Mouse (Mus musculus) ES-CJ7 (cell line): ENCODE results near the gene Gm5244.
A peak's percentile ranks its signal among the peaks of the same experiment; 100 is the strongest.

Source experiments
- DNase-seq: peaks from one replicate; pipeline ENCODE4 v3.0.0; 2011; ENCODE audit warnings: low read depth, low spot score

The Gm5244 gene

GRCm38 (mm10) chr19:12846382-12846781 is at the start of gene Gm5244:
TSS of gene Gm5244 (plus strand) at chr19:12846682.
- no peak for DNase-seq

- peak; percentile 24 for DNase-seq
Observed at GRCm38 (mm10) chr19:12797071-12797470, 49.4 kb upstream of the Gm5244 start.

- DNase-seq: no peak
Observed at GRCm38 (mm10) chr19:12798404-12798803, 48.1 kb upstream of the Gm5244 start.

- no peak for DNase-seq
Observed at GRCm38 (mm10) chr19:12799081-12799480, 47.4 kb upstream of the Gm5244 start.

- DNase-seq: no peak
Observed at GRCm38 (mm10) chr19:12800621-12801020, 45.9 kb upstream of the Gm5244 start.

- DNase-seq: no peak
Observed at GRCm38 (mm10) chr19:12801046-12801445, 45.4 kb upstream of the Gm5244 start.

- DNase-seq: no peak
Observed at GRCm38 (mm10) chr19:12802830-12803229, 43.7 kb upstream of the Gm5244 start.

- DNase-seq: no peak
Observed at GRCm38 (mm10) chr19:12804237-12804636, 42.2 kb upstream of the Gm5244 start.

GRCm38 (mm10) chr19:12805730-12806129 is 40.8 kb upstream of the Gm5244 start:
- DNase-seq: no peak

- DNase-seq: no peak
Observed at GRCm38 (mm10) chr19:12806214-12806613, 40.3 kb upstream of the Gm5244 start.

- no peak for DNase-seq
Observed at GRCm38 (mm10) chr19:12812644-12813364, 33.7 kb upstream of the Gm5244 start.

GRCm38 (mm10) chr19:12813883-12814282 is 32.6 kb upstream of the Gm5244 start:
- DNase-seq: no peak

GRCm38 (mm10) chr19:12818507-12818906 is 28.0 kb upstream of the Gm5244 start:
- no peak for DNase-seq

- DNase-seq: peak; percentile 11
Observed at GRCm38 (mm10) chr19:12820383-12820782, 26.1 kb upstream of the Gm5244 start.

GRCm38 (mm10) chr19:12824549-12824948 is 21.9 kb upstream of the Gm5244 start:
- DNase-seq: peak; percentile 16

- no peak for DNase-seq
Observed at GRCm38 (mm10) chr19:12830823-12831430, 15.6 kb upstream of the Gm5244 start.

GRCm38 (mm10) chr19:12831559-12831958 is 14.9 kb upstream of the Gm5244 start:
- no peak for DNase-seq

GRCm38 (mm10) chr19:12833625-12834024 is 12.9 kb upstream of the Gm5244 start:
- no peak for DNase-seq

GRCm38 (mm10) chr19:12838507-12838906 is 8.0 kb upstream of the Gm5244 start:
- DNase-seq: no peak

- DNase-seq: no peak
Observed at GRCm38 (mm10) chr19:12856983-12857382, 10.5 kb downstream of the Gm5244 start, which contains the start of gene Olfr1444. TSS of gene Olfr1444 (plus strand) at chr19:12857283.

- DNase-seq: no peak
Observed at GRCm38 (mm10) chr19:12883555-12883954, 37.1 kb downstream of the Gm5244 start, which contains the start of gene Olfr1445. TSS of gene Olfr1445 (plus strand) at chr19:12883855.

GRCm38 (mm10) chr19:12893424-12893823 is 46.9 kb downstream of the Gm5244 start, which contains the start of gene Olfr1446:
TSS of gene Olfr1446 (minus strand) at chr19:12893524.
- DNase-seq: no peak
